Mouse (Mus musculus) E14TG2a.4 (cell line): ENCODE data around the gene Ociad2.

ENCODE experiments used
- CTCF ChIP-seq: conservative IDR thresholded peaks from 2 replicates; pipeline ENCODE4 v1.5.1; 2014; ENCODE audit warnings: low read length
- POU5F1 ChIP-seq: IDR thresholded peaks from 2 replicates; pipeline ENCODE4 v1.6.1; 2014; ENCODE audit warnings: low read length, borderline replicate concordance

- TF ChIP-seq CTCF (no peak), POU5F1 (no peak)
These were observed 2.0 kb upstream of the Ociad2 start for GRCm38 (mm10) chr5:73342701-73343355.
